Mouse (Mus musculus) heart, adult 2 months (tissue): Measurements from ENCODE around the gene Ap4e1.

Experiments
- CTCF ChIP-seq: fragments of 200-600 bp; IDR thresholded peaks from 2 replicates; pipeline ENCODE4 v1.8.1; 2022; ENCODE audit warnings: antibody characterized with exemption, mild to moderate bottlenecking, moderate library complexity
- POLR2A ChIP-seq: fragments of 200-500 bp; IDR thresholded peaks from 2 replicates; pipeline ENCODE4 v1.6.1; 2011; ENCODE audit warnings: mild to moderate bottlenecking, low read depth, low read length, control low read depth; ENCODE audit not compliant: insufficient read depth

DNA sequence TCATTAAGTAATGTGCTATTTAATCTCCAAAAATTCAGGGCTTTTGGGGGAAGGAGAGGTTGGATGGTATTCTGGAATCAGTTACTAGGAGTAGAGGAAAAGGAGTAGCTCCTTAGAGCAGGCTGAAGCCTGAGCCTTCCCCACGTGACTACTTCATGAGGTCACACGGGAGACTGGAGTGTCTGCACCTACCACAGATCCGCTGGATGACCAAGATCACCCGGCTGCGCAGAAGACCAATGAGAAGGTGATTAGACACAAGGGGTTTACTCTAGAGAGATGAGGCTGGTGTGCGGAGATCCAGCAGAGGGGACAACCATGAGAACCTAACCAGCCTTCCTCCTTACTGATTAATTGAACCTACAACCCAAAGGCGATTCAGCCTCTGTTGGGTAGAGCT lies 4.5 kb upstream of the Ap4e1 start:
- no peak for TF ChIP-seq CTCF
- no peak for TF ChIP-seq POLR2A
